Mouse (Mus musculus) heart, embryonic 14.5 days (tissue): ENCODE measurements around the gene Bmpr1a. TPM values are rescaled to one million over a fixed set of nuclear protein-coding genes. Genes with fewer than 3 reads are reported as not detected.
A peak's percentile ranks its signal among the peaks of the same experiment; 100 is the strongest.

Experiments
- ATAC-seq: fragments of 200-750 bp; cut with Nextera tagmentation; 2 replicates; pipeline ENCODE4 v1.8.0; 2017; ENCODE audit warnings: low read depth, moderate TSS enrichment; ENCODE audit not compliant: insufficient number of reproducible peaks, insufficient read depth, low FRiP score
- H3K27ac ChIP-seq, 2 experiments: fragments of 200-500 bp in 1 of 2; fragments of 300-500 bp in 1 of 2; sonication (generic) in 1 of 2; replicated peaks in 1 of 2; 2 replicates each; pipeline ENCODE4 v1.5.1; 2012 to 2014; ENCODE audit warnings: low read depth in 2 of 2, low read length in 2 of 2, control low read depth in 1 of 2, mild to moderate bottlenecking in 1 of 2, mixed read lengths in 1 of 2; ENCODE audit not compliant: control insufficient read depth in 1 of 2, insufficient read depth in 1 of 2
- H3K27me3 ChIP-seq: fragments of 300-500 bp; sonication (generic); 2 replicates; pipeline ENCODE4 v1.6.1; 2014; ENCODE audit warnings: mild to moderate bottlenecking, low read length, control low read depth; ENCODE audit not compliant: control insufficient read depth, insufficient read depth
- H3K36me3 ChIP-seq: fragments of 300-500 bp; sonication (generic); 2 replicates; pipeline ENCODE4 v1.6.1; 2014; ENCODE audit warnings: mild to moderate bottlenecking, control low read depth, low read length, mixed read lengths; ENCODE audit not compliant: control insufficient read depth, insufficient read depth
- H3K4me1 ChIP-seq, 2 experiments: fragments of 200-500 bp in 1 of 2; fragments of 300-500 bp in 1 of 2; sonication (generic) in 1 of 2; 2 replicates each; pipeline ENCODE4 v1.6.1; 2012 to 2014; ENCODE audit warnings: low read length in 2 of 2, control low read depth in 1 of 2, mixed read lengths in 1 of 2; ENCODE audit not compliant: control insufficient read depth in 2 of 2, insufficient read depth in 2 of 2
- H3K4me2 ChIP-seq: fragments of 300-500 bp; sonication (generic); 2 replicates; pipeline ENCODE4 v1.6.1; 2014; ENCODE audit warnings: mild to moderate bottlenecking, low read length
- H3K4me3 ChIP-seq, 2 experiments: fragments of 200-500 bp in 1 of 2; fragments of 300-500 bp in 1 of 2; sonication (generic) in 1 of 2; 2 replicates each; pipeline ENCODE4 v1.5.1; 2012 to 2014; ENCODE audit warnings: low read length in 2 of 2, mild to moderate bottlenecking in 2 of 2, control low read depth in 1 of 2, low read depth in 1 of 2, moderate library complexity in 1 of 2; ENCODE audit not compliant: control insufficient read depth in 1 of 2, insufficient read depth in 1 of 2
- H3K9ac ChIP-seq: fragments of 300-500 bp; sonication (generic); 2 replicates; pipeline ENCODE4 v1.6.1; 2014; ENCODE audit warnings: mild to moderate bottlenecking, low read length
- H3K9me3 ChIP-seq: fragments of 300-500 bp; sonication (generic); 2 replicates; pipeline ENCODE4 v1.6.1; 2016; ENCODE audit warnings: low read length, control low read depth; ENCODE audit not compliant: control insufficient read depth
- WGBS: fragments of 180-500 bp; shearing (Covaris S2); extraction: QIAGEN DNeasy Blood & Tissue Kit; methylation state at CpG from one replicate; pipeline ENCODE4 v1.1.7; 2014; 5-methylcytosine and 5-hydroxymethylcytosine counted together
- polyA plus RNA-seq: library from polyadenylated mRNA; unstranded; fragments of >200 nt; fragmentation: Nextera tagmentation; extraction: Ambion mirVana; gene quantifications from 2 replicates; pipeline ENCODE4 v1.2.1, GENCODE M21; 2014

The Bmpr1a gene
- polyA plus RNA-seq, 1 experiment from 2014 or later, result 49.0 TPM

DNA sequence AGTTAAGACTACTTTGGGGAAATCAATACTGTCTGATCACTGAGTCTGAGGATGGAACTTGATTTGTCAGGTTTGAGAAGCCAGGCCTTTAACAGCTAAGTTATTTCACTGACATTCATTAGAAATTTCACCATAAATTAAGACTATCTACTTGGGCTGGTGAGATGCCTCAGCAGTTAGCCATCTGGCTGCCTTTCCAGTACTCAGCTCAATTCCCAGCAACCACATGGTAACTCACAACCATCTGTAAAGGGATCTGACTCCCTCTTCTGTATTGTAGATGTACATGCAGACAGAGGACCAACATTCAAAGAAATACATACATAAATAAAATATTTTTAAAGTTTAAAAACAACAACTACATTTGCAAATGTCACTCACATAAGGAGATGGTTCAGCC lies 51.3 kb downstream of the Bmpr1a start:
- no peak for ATAC-seq
- Histone ChIP-seq H3K9me3 (no peaks in the 10 kb centered on the region), H3K9ac (no peak overlapping the region), H3K4me1 (peaks cover 2 to 26% of the 10 kb centered on the region in 2 experiments; a peak in 3 of 4 replicates), H3K4me2 (no peak overlapping the region), H3K36me3 (peaks cover 25% of the 10 kb centered on the region), H3K4me3 (no peak overlapping the region), H3K27ac (no peak overlapping the region), H3K27me3 (no peaks in the 10 kb centered on the region)

DNA sequence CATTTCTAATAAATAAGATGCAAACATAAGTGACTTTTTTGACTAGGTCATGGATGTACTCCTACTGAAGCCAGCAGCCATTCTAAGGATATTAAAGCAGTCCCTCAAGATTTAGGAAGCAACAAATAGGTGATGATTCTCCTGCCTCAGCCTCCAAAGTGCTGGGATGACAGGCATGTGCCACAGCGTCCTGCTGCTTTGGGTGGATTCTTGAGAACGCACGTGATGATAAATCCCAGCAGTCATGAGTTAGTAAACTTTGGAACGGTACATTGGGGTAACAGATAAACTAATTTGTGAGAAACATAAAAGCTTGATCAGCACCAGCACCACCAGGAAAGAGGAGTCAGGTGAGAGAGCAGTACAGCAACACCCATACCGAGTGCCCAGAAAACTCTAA lies 52.7 kb downstream of the Bmpr1a start:
- no peak overlapping the region for H3K4me3 ChIP-seq
- ATAC-seq, result no peak
- no peaks in the 10 kb centered on the region for H3K27me3 ChIP-seq
- peaks cover 2 to 26% of the 10 kb centered on the region in 2 experiments; a peak in 3 of 4 replicates for H3K4me1 ChIP-seq
- H3K36me3 ChIP-seq, result peaks cover 25% of the 10 kb centered on the region
- H3K9ac ChIP-seq, result no peak overlapping the region
- H3K4me2 ChIP-seq, result no peak overlapping the region
- no peaks in the 10 kb centered on the region for H3K9me3 ChIP-seq
- 74% methylated on average over 5 of the region's 5 CpGs for WGBS
- no peak overlapping the region for H3K27ac ChIP-seq

DNA sequence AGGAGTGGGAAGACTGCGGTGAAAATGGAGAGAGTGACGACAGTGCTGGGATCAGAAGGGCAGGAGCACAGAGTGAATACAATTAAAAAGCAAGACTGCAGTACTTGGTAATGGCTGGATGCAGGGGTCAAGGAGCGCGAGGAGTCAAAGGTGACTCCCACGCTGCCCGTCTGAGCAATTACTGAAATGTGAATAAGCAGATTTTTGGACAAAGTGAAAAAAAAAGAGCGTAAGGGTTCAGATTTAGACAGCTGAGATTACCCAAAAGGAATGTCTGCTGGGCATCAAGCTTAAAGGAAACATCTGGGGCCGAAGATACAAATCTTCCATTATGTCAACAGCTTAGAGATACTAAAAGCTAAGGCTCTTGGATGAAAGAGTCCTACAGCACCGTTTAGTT lies 53.3 kb downstream of the Bmpr1a start:
- no peaks in the 10 kb centered on the region for H3K9me3 ChIP-seq
- peak overlapping the region in 1 of 2 experiments; percentile 41; a peak in 1 of 4 replicates for H3K27ac ChIP-seq
- H3K27me3 ChIP-seq, result no peaks in the 10 kb centered on the region
- peaks cover 2 to 23% of the 10 kb centered on the region in 2 experiments; a peak in 3 of 4 replicates for H3K4me1 ChIP-seq
- whole genome bisulfite sequencing, result 58% methylated on average over 9 of the region's 9 CpGs
- H3K4me2 ChIP-seq, result no peak overlapping the region
- H3K36me3 ChIP-seq, result peaks cover 20% of the 10 kb centered on the region
- ATAC-seq, result no peak
- no peak overlapping the region for H3K4me3 ChIP-seq
- H3K9ac ChIP-seq, result no peak overlapping the region

DNA sequence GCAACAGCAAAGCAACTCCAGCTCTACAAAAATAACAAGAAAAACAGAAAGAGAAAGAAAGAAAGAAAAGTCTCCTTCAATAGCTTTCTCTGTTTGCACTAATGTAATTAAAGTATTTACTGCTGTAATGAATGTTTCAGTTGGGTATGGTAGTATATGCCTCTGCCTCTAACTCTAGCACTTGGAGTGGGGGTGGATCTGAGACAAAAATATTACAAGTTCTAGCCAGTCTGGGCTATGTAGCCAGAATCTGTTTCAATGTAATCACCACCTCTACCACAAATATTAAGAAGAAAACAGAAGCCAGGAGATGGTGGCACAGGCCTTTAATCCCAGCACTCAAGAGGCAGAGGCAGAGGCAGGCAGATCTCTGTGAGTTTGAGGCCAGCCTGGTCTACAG lies 54.7 kb downstream of the Bmpr1a start:
- peaks cover 3 to 15% of the 10 kb centered on the region in 2 experiments; a peak in 2 of 4 replicates for H3K4me1 ChIP-seq
- no peaks in the 10 kb centered on the region for H3K27me3 ChIP-seq
- no peak for ATAC-seq
- no peak overlapping the region for H3K4me2 ChIP-seq
- peaks cover 28% of the 10 kb centered on the region for H3K36me3 ChIP-seq
- H3K27ac ChIP-seq, result no peak overlapping the region
- H3K9ac ChIP-seq, result no peak overlapping the region
- no peak overlapping the region for H3K4me3 ChIP-seq
- H3K9me3 ChIP-seq, result no peaks in the 10 kb centered on the region

DNA sequence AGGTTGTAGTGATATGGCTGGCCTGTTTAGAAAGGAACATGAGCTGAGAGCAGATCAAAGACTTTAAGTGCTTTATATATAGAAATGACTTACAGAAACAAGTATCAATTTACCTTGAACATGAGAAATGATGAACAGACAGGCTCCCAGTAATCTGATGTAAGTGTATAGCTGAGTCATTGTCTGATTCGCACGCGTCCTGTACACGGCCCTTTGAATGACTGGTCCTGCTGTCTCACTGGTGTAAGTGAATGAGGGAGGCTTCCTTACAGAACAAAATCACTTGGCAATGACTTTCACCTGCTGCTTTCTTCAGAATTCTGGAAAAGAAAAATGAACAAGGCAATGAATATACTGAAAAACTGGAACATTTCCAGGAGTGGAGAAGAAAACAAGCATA lies 55.5 kb downstream of the Bmpr1a start:
- Histone ChIP-seq H3K4me3 (no peak overlapping the region), H3K36me3 (peaks cover 35% of the 10 kb centered on the region), H3K9ac (no peak overlapping the region), H3K27me3 (no peaks in the 10 kb centered on the region), H3K9me3 (no peaks in the 10 kb centered on the region), H3K4me2 (no peak overlapping the region), H3K4me1 (peaks cover 3 to 15% of the 10 kb centered on the region in 2 experiments; a peak in 3 of 4 replicates), H3K27ac (no peak overlapping the region)
- no peak for ATAC-seq
- 80% methylated on average over 4 of the region's 4 CpGs for WGBS

DNA sequence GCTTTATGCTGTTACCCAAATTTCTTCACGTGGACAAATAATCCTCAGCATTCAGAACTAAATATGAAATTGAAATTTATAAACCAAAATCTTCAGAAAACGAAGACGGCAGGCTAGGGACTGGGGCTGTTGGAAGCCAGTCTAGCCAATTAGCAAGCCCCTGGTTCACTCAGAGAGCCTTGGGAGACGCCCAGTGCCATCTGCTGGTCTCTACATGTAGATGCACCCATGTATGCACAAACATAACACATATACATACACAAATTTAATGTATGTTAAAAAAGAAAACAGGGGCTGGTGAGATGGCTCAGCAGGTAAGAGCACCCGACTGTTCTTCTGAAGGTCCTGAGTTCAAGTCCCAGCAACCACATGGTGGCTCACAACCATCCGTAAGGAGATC lies 56.5 kb downstream of the Bmpr1a start:
- no peak overlapping the region for H3K9ac ChIP-seq
- H3K4me1 ChIP-seq, result peaks cover 3 to 15% of the 10 kb centered on the region in 2 experiments; a peak in 3 of 4 replicates
- WGBS, result 95% methylated on average over 6 of the region's 6 CpGs
- no peaks in the 10 kb centered on the region for H3K27me3 ChIP-seq
- H3K4me2 ChIP-seq, result no peak overlapping the region
- ATAC-seq, result no peak
- H3K27ac ChIP-seq, result no peak overlapping the region
- H3K36me3 ChIP-seq, result peaks cover 39% of the 10 kb centered on the region
- H3K4me3 ChIP-seq, result no peak overlapping the region
- no peaks in the 10 kb centered on the region for H3K9me3 ChIP-seq

DNA sequence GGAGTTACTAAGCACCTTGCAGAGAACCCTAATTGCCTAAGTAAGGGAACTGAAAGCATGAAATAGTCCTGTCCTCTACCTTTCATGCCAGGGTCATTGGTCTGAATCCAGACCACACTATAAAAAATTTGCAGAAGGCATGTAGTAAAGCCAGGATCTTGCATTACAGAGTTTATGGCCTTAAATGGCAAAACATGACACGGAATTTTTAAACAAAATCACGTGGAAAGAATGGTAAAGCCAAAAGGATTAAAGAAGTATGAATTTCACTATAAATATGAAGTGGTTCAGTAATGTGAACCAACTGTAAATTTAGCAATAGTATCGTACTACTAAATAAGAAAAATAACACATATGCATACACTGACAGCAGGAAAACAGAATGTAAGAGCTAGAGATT lies 57.8 kb downstream of the Bmpr1a start:
- no peak for ATAC-seq
- H3K4me1 ChIP-seq, result peaks cover 3 to 21% of the 10 kb centered on the region in 2 experiments
- H3K36me3 ChIP-seq, result peaks cover 51% of the 10 kb centered on the region
- H3K4me3 ChIP-seq, result no peak overlapping the region
- 93% methylated on average over 3 of the region's 3 CpGs for WGBS
- no peaks in the 10 kb centered on the region for H3K9me3 ChIP-seq
- H3K9ac ChIP-seq, result no peak overlapping the region
- no peak overlapping the region for H3K4me2 ChIP-seq
- no peak overlapping the region for H3K27ac ChIP-seq
- no peaks in the 10 kb centered on the region for H3K27me3 ChIP-seq

DNA sequence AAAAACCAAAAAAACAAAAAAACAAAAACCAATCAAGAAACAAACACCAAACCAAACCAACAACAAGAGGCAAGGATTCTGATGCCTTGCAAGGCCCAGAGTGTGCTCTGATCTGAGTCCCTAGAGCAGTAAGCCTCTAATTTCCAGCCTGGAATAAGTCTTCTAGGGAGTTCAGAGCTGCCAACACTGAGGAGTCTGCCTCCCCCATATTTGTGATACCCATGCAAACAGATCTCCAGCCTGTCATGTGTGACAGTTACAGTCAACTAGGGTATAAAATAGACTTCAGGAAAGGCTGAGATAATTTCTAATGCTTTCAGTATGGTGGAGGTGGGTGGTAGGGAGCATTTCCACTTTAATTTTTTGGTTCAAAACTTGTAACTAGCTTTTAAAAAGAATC lies 58.2 kb downstream of the Bmpr1a start:
- Histone ChIP-seq H3K36me3 (peaks cover 55% of the 10 kb centered on the region), H3K27ac (no peak overlapping the region), H3K4me2 (no peak overlapping the region), H3K9me3 (no peaks in the 10 kb centered on the region), H3K4me3 (no peak overlapping the region), H3K9ac (no peak overlapping the region), H3K27me3 (no peaks in the 10 kb centered on the region), H3K4me1 (peaks cover 5 to 21% of the 10 kb centered on the region in 2 experiments)
- no peak for ATAC-seq
